Mouse (Mus musculus): ENCODE measurements at regions not wholly inside any gene's neighbourhood (a gene's known extent, or its start where the extent isn't known, plus 50 kb on each side); places are given as distances from the start of the nearest gene placed in this dataset.

DNA sequence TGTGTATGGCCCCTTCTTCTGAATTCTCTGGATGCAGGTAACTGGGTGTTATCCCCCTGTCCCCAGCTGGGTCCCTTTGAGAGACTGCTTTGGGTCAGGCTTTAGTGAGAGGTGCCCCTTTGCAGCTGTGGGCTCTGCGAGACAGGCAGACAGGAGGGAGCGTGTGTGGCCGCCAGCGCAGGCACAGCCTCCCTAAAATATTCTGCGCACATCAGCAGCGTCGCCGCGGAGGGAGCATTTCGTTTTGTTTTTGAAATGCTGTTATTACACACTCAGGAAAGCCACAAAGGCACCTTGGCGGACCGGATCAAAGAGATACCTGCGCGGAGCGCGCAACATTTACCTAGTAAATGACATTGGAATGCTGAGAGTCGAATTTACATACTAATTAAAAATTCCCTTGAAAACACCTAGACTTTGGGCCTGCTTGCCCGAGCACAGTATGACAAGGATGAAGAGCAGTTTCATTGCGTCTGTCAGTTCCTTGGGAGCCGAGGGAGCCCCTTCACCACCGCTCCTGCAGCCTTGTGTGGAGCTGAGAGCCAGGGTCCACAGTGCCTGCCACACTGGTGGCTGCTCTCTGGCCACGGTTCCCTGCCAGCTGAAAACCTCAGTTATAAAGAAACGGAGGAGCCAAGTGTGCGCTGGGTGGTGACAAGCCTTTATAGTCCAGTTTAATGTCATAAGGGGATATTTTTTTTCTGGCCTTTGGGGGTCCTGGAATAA lies 89.3 kb upstream of the Pmepa1 start:
- no peak for DNase-seq
- intact Hi-C loops (cut with DNase I) = no loop called here

DNA sequence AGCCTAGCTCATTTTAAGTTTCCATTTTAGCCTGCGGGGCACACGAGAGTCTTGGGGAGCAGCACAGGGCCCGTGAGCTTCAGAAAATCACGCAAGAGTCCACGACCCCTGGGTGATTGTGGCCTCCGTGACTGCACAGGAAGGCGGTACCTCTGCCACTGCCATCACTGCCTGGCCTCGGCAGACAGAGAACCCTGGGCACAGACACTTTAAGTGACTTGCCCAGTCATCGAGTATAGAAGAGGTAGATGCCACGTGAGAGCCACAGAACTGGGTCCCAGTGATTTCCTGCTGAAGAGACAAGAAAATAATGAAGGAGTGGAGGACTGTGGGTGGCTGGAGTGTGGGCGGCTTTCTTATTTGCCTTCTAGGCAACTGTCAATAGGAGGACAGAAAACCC lies 90.4 kb upstream of the Pmepa1 start:
- no peak for DNase-seq
- intact Hi-C loops (cut with DNase I) = no loop called here

DNA sequence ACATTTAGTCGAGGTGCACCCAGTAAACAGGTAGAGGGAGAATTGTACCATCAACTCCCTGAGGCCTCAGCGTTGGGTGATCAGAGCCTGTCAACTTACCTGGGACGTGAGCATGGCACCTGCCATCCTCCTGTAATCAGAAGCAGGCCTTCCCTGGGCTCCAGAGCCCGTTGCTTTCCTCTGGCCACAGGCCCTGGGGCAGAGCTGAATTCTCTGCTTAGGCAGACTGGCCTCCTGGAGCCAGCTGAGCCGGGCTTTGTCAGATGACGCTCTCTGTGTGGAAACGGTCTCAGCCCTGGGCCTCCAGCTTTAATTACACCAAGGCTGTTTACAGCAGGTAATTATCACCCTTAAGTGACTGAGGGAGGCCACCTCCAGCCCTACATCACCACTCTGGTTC lies 92.6 kb upstream of the Pmepa1 start:
- intact Hi-C loops (cut with DNase I) = no loop called here
- DNase-seq = no peak

DNA sequence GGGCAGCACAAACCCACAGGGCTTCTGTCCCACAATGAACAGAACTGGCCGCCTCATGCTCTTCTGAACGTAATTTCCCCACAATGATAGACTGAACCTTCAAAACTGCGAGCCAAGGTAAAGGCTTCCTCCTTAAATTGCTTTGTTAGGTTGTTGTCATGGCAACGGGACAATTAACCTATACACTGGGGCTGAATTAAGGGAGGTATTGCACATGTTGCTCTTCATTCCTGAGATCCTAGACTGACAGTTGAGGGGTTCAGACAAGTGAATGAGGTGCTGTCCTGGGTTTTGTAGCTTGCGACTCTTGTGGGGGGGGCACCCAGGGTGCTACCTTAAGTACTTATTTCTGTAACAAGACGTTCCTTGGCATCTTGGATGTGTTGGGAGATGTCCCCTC lies 100.6 kb upstream of the Pmepa1 start:
- DNase-seq = no peak
- intact Hi-C loops (cut with DNase I) = no loop called here

DNA sequence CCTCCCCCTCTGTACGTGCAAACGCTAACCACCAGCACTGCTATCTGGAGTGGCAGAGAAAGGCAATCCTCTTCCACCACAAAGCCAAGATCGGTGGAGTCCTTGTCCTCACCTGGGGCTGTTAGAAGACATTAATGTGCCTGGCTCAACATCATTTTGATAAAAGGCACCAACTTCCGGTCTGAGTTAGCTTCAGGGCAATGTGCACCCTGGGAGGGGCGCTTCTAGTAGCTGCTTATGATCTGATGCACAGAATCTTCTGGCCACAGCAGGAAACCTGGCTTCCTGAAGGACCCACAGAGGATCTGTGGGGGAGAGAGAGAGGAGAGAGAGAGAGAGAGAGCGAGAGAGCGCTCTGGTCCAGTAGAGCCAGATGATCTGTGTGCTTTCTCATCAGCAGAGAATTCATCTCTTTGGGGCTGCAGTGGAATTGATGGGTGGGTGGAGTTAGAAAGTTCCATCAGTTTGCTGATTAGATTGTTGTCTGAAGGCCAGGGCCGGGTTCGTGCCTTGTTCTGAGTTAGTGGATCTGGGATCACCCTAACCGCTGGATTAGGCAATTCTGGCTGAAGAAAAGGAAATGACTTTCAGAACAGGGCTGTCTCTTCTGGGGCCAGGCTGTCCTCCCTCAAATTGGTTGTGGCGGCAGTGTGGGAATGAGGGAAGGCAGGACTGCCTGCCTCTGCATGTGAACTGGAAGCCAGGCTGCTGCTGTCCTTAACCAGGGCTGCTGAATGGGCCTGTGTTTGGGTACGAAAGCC lies 101.3 kb upstream of the Pmepa1 start:
- intact Hi-C loops (cut with DNase I) = no loop called here
- peak; percentile 33 to 35 for DNase-seq

DNA sequence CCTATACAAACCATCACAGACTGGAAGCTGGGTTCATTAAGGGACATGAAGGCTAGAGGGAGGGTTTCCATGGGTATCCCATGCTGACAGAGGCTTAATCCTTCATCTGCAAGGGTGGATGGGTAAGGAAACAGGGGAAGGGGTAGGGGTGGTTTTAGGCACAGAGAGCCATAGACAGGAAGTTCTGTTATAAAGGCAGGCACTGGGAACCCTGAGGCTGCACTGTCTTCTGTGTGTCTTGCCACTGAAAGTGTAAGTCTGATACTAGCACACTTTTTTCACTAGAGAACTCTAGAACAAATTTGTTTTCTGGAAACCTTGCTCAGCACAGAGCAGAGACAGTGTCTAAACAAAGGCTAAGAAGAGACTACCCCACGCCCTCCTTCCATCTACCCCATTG lies 103.4 kb upstream of the Pmepa1 start:
- intact Hi-C loops (cut with DNase I) = no loop called here
- no peak for DNase-seq

DNA sequence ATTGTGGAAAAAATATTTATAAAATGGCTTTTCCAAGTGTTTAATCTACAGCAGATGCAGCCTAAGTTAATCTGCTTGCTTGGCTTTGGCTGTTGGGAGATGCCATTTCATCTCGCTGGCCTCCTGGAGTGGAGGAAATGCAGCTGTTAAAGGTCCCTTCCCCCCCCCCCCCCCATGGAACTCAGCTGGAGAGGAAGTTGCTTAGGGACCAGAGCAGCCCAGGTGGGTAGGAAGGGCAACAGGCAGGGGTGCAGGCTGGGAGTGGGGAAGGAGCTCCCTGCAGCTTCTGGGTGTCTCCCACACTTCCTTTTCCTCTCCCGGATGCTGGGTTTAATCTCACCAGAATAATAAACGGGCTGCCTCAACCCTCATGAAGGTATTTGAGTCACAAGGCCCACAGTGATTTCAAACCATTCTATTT lies 104.0 kb upstream of the Pmepa1 start:
- intact Hi-C loops (cut with DNase I) = no loop called here

DNA sequence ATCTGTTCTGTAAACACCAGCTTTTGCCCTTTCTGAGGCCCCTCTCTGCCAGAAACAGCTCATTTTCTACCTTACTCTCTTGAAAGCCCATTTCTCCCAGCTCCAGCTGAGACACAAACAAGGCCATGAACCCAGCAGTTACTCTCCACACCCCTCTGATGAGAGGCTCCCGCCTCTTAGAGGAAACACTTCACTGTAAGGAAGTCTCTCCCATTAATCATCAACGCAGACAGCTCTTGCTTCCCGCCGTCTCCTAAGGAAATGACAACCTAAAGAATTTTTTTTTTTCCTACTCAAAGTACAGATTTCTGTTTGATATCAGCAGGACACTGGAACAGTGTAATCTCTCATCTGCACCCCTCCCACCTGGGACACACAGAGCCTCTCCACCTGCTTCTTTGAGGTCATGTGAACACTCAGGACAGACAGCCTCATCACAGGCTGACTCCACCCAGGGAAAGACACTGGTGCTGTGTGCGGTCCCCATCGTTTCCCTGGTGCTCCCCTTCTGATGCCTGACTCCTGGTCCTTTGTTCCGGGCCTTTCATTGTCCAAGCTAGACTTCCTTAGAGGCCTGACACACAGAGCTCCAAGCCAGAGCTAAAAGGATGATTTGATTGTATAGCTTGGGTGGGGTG lies 106.0 kb upstream of the Pmepa1 start:
- intact Hi-C loops (cut with DNase I) = no loop called here
- DNase-seq = no peak

More for the DNA sequence above, 104.0 kb upstream of the Pmepa1 start:
- peak in 1 of 2 experiments; percentile 14 for DNase-seq

DNA sequence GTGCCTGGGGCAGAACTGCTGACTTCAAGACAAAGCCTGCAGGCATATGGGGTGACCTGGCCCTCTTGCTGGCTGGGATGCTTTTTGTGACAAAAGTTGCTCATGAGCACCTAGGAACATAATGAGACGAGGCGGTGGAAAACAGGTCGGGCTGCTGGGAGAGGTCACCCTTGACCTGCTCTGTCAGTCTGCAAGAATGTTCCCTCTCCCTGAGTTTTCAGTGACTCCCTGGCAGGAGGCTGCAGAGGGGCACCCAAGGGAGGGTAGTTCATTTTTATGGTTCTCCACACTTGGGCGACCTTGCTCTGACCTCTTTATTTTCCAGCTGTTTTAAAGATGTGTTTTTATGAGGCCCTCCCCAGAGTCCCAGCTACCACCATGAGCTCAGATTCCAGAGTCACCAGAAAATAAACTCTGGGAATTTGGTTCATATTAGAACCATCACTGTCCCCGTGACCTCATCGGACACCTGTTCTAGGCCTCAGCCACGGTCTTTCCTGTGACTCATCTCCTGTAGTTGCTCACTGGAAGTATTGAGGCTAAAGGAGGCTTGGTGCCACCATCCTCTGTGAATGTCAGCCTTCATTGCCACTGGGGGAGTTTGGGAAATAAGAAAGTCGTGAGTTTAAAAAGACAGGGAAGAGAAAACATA lies 108.7 kb upstream of the Pmepa1 start:
- intact Hi-C loops (cut with DNase I) = no loop called here
- DNase-seq = peak in 1 of 2 experiments; percentile 31

DNA sequence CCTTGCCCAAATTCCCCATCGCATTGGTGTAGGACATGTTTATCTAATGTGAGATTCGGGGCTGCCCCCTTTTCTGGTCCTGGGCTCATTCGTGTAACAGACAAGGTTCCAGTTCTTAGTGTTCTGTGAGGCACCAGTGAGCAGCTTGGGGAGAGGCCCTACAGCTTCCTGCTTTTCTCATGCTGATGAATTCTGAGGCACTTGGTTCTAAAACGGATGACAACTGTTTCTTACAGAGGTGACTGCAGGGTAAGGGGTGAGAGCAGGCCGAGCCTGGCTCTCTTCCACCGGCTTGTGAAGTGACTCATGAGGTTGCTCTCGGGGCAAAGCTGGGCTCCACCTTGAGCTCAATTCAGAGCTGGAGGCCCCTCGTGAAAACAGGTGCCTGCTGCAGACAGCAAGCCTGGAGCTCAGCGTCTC lies 109.4 kb upstream of the Pmepa1 start:
- DNase-seq = peak; percentile 18 to 30
- intact Hi-C loops (cut with DNase I) = no loop called here

DNA sequence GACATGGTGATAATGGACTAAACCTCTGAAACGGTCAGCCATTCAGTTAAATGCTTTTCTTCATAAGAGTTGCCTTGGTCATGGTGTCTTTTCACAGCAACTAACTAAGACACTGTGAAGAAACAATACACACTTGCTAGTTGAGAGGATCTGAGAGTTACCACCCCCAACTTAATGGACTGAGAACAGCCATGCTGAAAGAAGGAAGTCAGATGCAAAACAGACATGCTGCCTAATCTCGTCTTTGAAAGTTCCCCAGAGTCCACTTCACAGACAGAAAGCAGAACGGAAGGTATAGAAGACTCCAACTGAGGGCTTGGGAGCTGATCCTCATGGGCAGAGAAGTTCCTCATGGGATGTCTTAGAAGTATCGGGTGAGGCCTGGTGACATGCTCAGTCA lies 111.8 kb upstream of the Pmepa1 start:
- DNase-seq = no peak
- intact Hi-C loops (cut with DNase I) = no loop called here

DNA sequence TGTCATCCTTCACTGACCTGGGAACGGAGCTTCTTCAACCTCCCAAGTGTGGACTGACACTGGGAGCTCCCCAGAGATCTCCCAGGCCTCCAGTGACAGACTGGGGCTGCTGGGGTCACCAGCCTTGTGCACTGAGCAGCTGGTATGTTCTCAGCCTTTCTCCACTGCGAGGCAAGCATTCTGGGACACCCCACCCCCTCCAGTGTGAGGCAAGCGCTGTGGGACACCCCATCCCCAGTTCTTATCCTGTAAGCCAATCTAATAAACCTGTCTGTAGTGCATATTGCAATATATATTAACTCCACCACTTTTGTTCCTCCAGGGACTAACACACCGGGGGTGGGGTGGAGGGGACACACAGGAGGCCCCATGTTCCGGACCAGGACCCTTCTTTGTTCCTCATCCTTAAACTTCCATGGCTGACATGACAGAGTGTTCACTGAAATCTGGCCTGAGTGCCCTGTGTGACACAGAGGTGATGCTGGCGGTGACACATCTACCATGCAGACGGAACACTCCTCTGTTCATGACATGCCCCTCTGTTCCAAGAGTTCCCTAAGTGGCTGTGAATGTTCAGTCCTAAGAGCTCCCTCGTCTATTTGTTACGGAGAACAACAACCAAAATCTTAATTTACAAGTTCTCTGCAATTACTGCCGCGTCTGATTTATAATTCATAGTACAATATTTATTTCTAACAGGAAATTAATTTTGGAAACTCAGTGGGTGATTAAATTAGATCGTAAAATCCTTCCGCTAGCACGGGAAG lies 116.4 kb upstream of the Pmepa1 start:
- intact Hi-C loops (cut with DNase I) = no loop called here
- no peak for DNase-seq

DNA sequence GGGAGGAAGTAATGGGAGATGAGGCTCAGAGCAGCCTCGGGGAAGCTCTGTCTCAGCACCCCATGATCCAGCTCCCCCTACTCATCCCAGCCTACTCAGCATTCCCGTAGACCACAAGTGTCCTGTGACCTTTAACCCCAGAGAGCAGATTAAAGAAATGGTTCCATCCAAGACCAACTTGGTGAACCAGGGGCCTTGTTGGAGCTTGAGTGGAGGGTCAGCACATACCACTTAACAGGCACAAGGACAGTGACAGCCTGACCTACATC lies 116.9 kb upstream of the Pmepa1 start:
- no peak for DNase-seq
- intact Hi-C loops (cut with DNase I) = no loop called here

DNA sequence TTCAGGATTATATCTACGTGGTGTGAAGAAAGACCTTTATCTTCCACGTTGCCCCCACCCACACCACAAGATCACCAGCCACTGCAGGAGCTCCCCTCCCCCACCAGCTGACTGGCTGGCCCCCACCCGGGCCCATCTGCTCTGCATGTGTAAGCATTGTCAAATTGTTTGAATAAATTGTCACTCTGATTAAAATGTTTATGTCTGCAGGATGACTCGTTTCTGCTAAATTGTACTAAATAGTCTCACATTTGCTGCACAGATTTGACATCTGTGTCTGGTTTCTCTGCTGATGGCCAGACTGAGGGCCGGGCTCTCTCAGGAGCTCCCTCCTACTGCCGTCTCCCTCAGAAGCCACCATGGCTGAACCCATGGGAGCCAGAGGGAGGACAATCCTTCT lies 119.2 kb upstream of the Pmepa1 start:
- no peak for DNase-seq
- intact Hi-C loops (cut with DNase I) = no loop called here

DNA sequence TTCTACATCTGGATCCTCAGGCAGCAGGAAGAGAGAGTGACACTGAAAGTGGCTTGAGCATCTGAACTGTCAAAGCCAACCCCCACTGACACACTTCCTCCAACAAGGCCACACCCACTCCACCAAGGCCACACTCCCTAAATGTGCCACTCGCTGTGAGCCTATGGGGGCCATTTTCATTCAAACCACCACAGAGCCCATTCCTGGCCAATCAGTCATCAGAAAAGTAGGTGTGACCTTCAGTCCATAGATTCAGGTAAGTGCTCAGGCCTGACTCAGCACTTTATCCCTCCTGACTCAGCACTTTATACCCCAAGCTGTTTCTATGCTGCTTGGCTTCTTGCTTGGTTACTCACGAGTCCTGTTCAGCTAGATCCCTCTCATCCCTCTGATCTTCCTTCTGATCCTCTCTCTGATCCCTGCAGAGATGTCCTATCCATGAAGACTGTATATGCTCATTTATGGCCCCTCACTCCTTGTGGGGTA lies 121.6 kb upstream of the Pmepa1 start:
- no peak for DNase-seq
- intact Hi-C loops (cut with DNase I) = no loop called here

DNA sequence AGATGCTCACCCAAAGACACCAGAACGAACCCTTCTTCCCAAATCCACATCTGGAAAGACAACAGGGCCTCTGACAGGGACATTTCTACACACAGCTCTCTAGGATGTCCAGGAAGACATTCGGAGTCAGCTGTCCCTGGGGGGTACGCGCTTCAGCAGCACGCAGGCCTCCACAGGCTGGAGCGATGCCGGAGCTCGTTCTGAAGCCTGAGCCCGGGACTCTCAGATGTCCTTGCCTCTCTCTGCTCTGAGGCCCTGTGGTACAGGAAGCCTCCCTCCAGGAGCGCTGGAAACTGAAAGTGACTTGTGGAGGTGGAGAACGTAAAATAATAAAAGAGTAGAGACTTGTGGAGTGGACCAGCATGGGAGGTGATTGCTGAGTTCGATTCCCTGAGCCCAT lies 116.8 kb upstream of the 1700021F07Rik start:
- intact Hi-C loops (cut with DNase I) = no loop called here
- DNase-seq = peak in 1 of 2 experiments; percentile 23

DNA sequence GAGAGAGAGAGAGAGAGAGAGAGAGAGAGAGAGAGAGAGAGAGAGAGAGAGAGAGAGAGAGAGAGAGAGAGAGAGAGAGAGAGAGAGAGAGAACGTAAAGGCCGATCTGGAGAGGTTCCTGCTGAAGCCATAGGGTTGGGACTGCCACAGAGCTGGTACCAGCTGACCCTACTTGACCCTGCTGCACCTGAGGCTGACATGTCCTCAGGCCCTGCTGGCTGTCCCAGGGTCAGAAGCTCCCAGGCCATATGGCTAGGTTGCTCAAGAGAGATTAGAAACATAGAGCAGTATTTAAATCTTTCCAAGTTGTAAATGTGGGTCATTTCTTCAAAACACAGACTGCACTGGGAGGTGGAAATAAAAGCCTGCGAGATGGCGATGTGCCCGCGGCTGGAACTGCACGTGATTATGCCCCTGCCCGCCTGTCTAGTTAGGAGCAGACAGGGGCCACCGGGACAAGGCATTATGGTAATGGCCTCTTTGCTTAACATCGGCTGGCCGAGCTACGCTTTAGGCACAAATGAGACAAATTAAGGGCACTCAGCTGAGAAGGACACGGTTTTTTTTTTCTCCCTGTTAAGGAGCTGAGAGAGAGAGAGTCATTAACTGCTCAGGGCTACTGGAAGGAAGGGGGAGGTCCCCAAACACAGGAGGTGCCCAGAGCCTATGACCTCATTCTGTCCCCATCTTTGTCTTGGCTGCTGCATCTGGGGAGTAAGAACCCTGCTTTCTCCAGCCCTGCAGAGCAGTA lies 115.9 kb upstream of the 1700021F07Rik start:
- no peak for DNase-seq
- intact Hi-C loops (cut with DNase I) = no loop called here

DNA sequence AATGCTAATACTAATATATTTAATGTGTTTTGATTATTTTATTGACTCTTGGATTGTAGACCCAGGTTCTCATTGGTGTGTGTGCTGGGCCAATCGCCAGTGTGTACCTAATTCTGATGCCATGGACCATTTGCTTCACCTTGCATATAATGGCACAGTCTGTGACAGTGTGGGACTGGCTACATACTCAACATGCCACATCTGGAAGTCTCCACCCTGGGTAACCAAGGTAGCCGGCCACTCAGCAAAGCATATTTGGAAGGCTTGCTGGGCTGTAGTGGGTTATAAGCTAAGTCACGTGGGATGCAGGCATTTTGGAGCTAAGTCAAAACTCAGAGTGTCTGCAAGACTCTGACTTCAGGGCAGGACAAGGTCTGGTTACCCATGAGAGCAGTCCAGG lies 115.3 kb upstream of the 1700021F07Rik start:
- intact Hi-C loops (cut with DNase I) = no loop called here
- DNase-seq = no peak

DNA sequence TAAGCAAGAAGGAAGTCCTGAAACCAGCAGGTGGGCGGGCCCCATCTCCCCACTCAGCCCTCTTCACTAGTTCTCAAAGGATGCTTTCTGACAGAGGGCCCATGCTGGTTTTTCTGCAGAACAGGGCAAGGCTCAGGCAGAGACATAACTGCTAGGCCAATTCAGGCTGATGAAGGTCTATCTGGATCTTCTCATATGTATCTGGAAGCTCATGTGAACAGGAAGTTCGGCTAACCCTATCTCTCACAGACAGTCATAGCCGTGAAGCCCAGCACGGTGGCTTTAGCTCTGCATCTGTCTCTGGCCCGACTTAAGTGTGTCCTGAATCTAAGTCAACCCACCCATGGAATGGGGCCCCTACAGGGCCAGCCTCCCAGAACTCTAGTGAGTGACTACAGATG lies 113.7 kb upstream of the 1700021F07Rik start:
- DNase-seq = no peak
- intact Hi-C loops (cut with DNase I) = no loop called here

DNA sequence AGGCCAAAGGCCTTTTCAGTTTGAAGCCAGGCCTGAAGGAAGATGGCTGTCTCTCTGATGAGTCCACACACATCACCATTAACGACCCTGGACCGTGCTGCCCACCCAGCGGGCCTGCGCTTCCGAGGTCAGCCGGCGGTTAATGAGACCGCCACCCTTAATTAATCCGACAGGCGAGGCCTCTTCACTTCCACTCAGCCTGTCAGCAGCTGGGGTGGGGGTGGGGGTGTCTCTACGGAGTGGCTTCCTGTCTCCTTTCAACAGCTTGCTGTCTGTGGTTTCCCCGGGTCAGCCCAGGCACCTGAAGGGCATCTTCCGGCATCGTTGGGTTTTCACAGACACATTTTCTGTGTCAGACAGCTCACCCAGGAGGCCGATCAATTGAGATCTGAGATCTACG lies 113.0 kb upstream of the 1700021F07Rik start:
- intact Hi-C loops (cut with DNase I) = no loop called here
- no peak for DNase-seq
